Mouse (Mus musculus) testis, postnatal 10 days (tissue): ENCODE results near the gene Axin2.

Experiments
- DNase-seq: peaks from one replicate; pipeline ENCODE4 v3.0.0; 2021; ENCODE audit warnings: low spot score

The Axin2 gene

GRCm38 (mm10) chr11:108902303-108902702, 17.8 kb upstream of the Axin2 start:
- DNase-seq = no peak

- DNase-seq = no peak
Observed at GRCm38 (mm10) chr11:108906590-108907254, 13.4 kb upstream of the Axin2 start.

- no peak for DNase-seq
Observed at GRCm38 (mm10) chr11:108909396-108910195, 10.6 kb upstream of the Axin2 start.

GRCm38 (mm10) chr11:108910328-108910886, 9.7 kb upstream of the Axin2 start:
- DNase-seq = no peak

GRCm38 (mm10) chr11:108910903-108911302, 9.2 kb upstream of the Axin2 start:
- no peak for DNase-seq

- no peak for DNase-seq
Observed at GRCm38 (mm10) chr11:108912174-108912573, 8.0 kb upstream of the Axin2 start.

GRCm38 (mm10) chr11:108917422-108918324, 2.5 kb upstream of the Axin2 start:
- peak; percentile 48 for DNase-seq

- DNase-seq = peak; percentile 88
Observed at GRCm38 (mm10) chr11:108920636-108921505, 722 bp downstream of the Axin2 start.

- DNase-seq = peak; percentile 74
Observed at GRCm38 (mm10) chr11:108921506-108922455, 1.6 kb downstream of the Axin2 start.

- peak; percentile 52 for DNase-seq
Observed at GRCm38 (mm10) chr11:108922511-108923187, 2.5 kb downstream of the Axin2 start.

- DNase-seq = no peak
Observed at GRCm38 (mm10) chr11:108923188-108923575, 3.0 kb downstream of the Axin2 start.

- DNase-seq = no peak
Observed at GRCm38 (mm10) chr11:108923781-108924180, 3.6 kb downstream of the Axin2 start.

GRCm38 (mm10) chr11:108924346-108924745, 4.2 kb downstream of the Axin2 start:
- no peak for DNase-seq

- DNase-seq = peak; percentile 94
Observed at GRCm38 (mm10) chr11:108925202-108925601, 5.1 kb downstream of the Axin2 start.

- no peak for DNase-seq
Observed at GRCm38 (mm10) chr11:108925826-108926225, 5.7 kb downstream of the Axin2 start.

GRCm38 (mm10) chr11:108926345-108927092, 6.4 kb downstream of the Axin2 start:
- DNase-seq = no peak

GRCm38 (mm10) chr11:108927093-108927444, 6.9 kb downstream of the Axin2 start:
- DNase-seq = no peak

GRCm38 (mm10) chr11:108928096-108928495, 7.9 kb downstream of the Axin2 start:
- DNase-seq = no peak

GRCm38 (mm10) chr11:108928752-108929151, 8.6 kb downstream of the Axin2 start:
- DNase-seq = no peak
